Mouse (Mus musculus): ENCODE measurements around the gene Pnliprp1. TPM values are rescaled to one million over a fixed set of nuclear protein-coding genes. Genes with fewer than 3 reads are reported as not detected.

Pnliprp1 gene
- 0.17 and 162 TPM in 2 replicates for polyA plus RNA-seq (2012; rRNA removed)

DNA sequence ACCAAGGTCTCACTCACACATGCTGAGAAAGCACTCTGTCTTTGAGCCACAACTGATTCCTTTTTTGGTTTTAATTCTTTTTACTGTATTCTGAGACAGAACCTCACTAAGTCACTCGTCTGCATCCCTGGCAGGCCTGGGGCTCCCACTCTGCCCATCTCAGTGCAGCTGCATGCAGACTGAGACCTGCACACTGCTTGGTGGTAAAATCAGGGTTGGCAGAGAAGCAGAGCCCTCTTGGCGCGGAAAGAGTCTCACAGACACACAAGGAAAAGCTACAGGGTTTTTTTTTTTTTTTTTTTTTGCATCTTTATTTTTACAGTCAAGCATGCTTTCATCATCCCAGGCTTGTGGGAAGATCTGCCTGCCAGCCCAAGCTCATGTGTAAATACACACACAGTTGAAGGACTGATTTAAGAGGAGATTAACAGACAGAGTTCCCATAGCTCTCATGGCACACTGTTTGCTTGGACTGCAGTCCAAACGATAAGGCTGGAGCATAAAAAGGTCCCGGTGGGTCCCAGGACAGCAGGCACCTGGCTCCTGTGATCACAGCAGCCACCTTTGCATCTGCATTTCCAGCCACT lies at the start of gene Pnliprp1:
Gene Pnliprp1, plus strand, starts transcription at position 443 of the 587 bp plus-strand sequence.

DNA sequence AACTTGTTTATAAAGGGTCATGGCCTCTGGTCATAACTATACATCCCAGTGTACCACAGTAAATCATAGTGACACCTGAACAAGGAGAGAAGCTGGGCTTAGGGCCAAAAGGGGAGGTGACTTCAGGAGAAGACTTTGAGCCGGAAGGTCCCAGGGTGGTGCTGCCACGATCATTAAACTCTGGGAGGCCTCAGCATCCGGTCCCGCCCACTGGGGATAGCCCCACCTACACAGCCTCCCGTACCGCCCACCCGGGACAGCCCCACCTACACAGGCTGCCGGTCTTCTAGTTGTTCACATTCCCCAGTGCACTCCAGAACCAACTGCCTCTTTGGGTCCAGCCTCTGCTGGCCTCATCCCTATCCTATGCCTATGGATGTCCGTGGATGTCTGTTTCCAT lies 30.7 kb downstream of the Pnliprp1 start, which contains the start of gene Pnliprp2:
Gene Pnliprp2, plus strand, starts transcription at position 297 of the 400 bp plus-strand sequence.

Other genes starting within 250 kb of the Pnliprp1 start
- not detected in 2 replicates for gene Ccdc172, start 216.9 kb upstream of the Pnliprp1 start, polyA plus RNA-seq (2012; rRNA removed)
- 1.3 and 1,351 TPM in 2 replicates for gene Pnlip, start 76.4 kb upstream of the Pnliprp1 start, polyA plus RNA-seq (2012; rRNA removed)
- gene Pnliprp2, start 30.8 kb downstream of the Pnliprp1 start, polyA plus RNA-seq (2012; rRNA removed): 0.51 and 23.7 TPM in 2 replicates
- gene 1700019N19Rik, start 65.6 kb downstream of the Pnliprp1 start, polyA plus RNA-seq (2012; rRNA removed): not detected in 2 replicates
- gene Eno4, start 214.5 kb downstream of the Pnliprp1 start, polyA plus RNA-seq (2012; rRNA removed): 0.03 TPM in 1 of 2 replicates, not detected in the other
- gene Hspa12a, start 214.8 kb downstream of the Pnliprp1 start, polyA plus RNA-seq (2012; rRNA removed): 7.0 and 11.2 TPM in 2 replicates

Measured in colon, adult 2 months (tissue).